Mouse (Mus musculus): Measurements from ENCODE around the gene Itpkb.

GRCm38 (mm10) chr1:180364005-180364404 is 33.7 kb downstream of the Itpkb start:
- TF ChIP-seq CTCF (IDR thresholded peaks at IDR 0.05; ENCODE audit: low read depth) (no peak), EP300 (IDR thresholded peaks at IDR 0.05; ENCODE audit: low read depth) (no peak)
